Mouse (Mus musculus) heart, postnatal 4 days (tissue): ENCODE data around the gene Fbxw5. TPM values are rescaled to one million over a fixed set of nuclear protein-coding genes. Genes with fewer than 3 reads are reported as not detected.

Experiments used
- DNase-seq: peaks from one replicate; pipeline ENCODE4 v3.0.0; 2021
- total RNA-seq, 2 experiments: library from RNA; stranded (reverse); gene quantifications; 2 replicates each; pipeline ENCODE4 v1.2.3; 2021

The Fbxw5 gene
- 10 to 100 TPM; 93.6 to 98.6 TPM for total RNA-seq

GRCm38 (mm10) chr2:25500576-25501405 lies at the start of gene Fbxw5:
Gene Fbxw5, plus strand, starts transcription at chr2:25500750.
- peak; percentile 87 for DNase-seq

GRCm38 (mm10) chr2:25450853-25451647 lies 49.5 kb upstream of the Fbxw5 start:
- no peak for DNase-seq

- DNase-seq, result no peak
Observed at GRCm38 (mm10) chr2:25452951-25453350, 47.6 kb upstream of the Fbxw5 start.

- DNase-seq, result no peak
Observed at GRCm38 (mm10) chr2:25456205-25456953, 44.2 kb upstream of the Fbxw5 start, which contains the start of gene Clic3. Gene Clic3, plus strand, starts transcription at chr2:25456838.

- no peak for DNase-seq
Observed at GRCm38 (mm10) chr2:25457022-25457896, 43.3 kb upstream of the Fbxw5 start.

- DNase-seq, result peak; percentile 66
Observed at GRCm38 (mm10) chr2:25458911-25459310, 41.6 kb upstream of the Fbxw5 start.

GRCm38 (mm10) chr2:25460135-25460534 lies 40.4 kb upstream of the Fbxw5 start:
- peak; percentile 32 for DNase-seq

- peak; percentile 93 for DNase-seq
Observed at GRCm38 (mm10) chr2:25460551-25461309, 39.8 kb upstream of the Fbxw5 start, which contains the start of gene Paxx. Gene Paxx, minus strand, starts transcription at chr2:25461094.

- no peak for DNase-seq
Observed at GRCm38 (mm10) chr2:25461407-25461806, 39.1 kb upstream of the Fbxw5 start.

- DNase-seq, result no peak
Observed at GRCm38 (mm10) chr2:25463630-25464029, 36.9 kb upstream of the Fbxw5 start.

- DNase-seq, result no peak
Observed at GRCm38 (mm10) chr2:25465256-25465655, 35.3 kb upstream of the Fbxw5 start.

GRCm38 (mm10) chr2:25465816-25466635 lies 34.5 kb upstream of the Fbxw5 start:
- DNase-seq, result no peak

GRCm38 (mm10) chr2:25467606-25468303 lies 32.8 kb upstream of the Fbxw5 start:
- DNase-seq, result peak; percentile 53

GRCm38 (mm10) chr2:25468962-25469915 lies 31.3 kb upstream of the Fbxw5 start:
- peak; percentile 78 for DNase-seq

- DNase-seq, result no peak
Observed at GRCm38 (mm10) chr2:25469969-25470368, 30.6 kb upstream of the Fbxw5 start, which contains the start of gene Ptgds. Gene Ptgds, minus strand, starts transcription at chr2:25470046.

- no peak for DNase-seq
Observed at GRCm38 (mm10) chr2:25472550-25472949, 28.0 kb upstream of the Fbxw5 start.

GRCm38 (mm10) chr2:25477541-25477940 lies 23.0 kb upstream of the Fbxw5 start:
- DNase-seq, result no peak
